Mouse (Mus musculus): ENCODE measurements around the gene Nmrk2.
"Not testable (repeated sequence)": the region's sequence is repeated elsewhere in the genome, so short reads cannot be mapped to it uniquely, and the experiment has no call there.

Gene Nmrk2

GRCm38 (mm10) chr10:81201807-81202758, at the start of gene Nmrk2:
Nmrk2 (minus strand) TSS chr10:81202051.
- no peak for DNase-seq (ENCODE audit: extremely low read depth, low read depth, low spot score)

- no peak for DNase-seq (ENCODE audit: extremely low read depth, low read depth, low spot score)
Measured at GRCm38 (mm10) chr10:81249442-81249841, 47.6 kb upstream of the Nmrk2 start.

- no peak for DNase-seq (ENCODE audit: extremely low read depth, low read depth, low spot score)
Measured at GRCm38 (mm10) chr10:81247804-81248203, 46.0 kb upstream of the Nmrk2 start.

GRCm38 (mm10) chr10:81245166-81245565, 43.3 kb upstream of the Nmrk2 start:
- DNase-seq (ENCODE audit: extremely low read depth, low read depth, low spot score), result no peak

GRCm38 (mm10) chr10:81244595-81244994, 42.7 kb upstream of the Nmrk2 start:
- DNase-seq (ENCODE audit: extremely low read depth, low read depth, low spot score), result no peak

- no peak for DNase-seq (ENCODE audit: extremely low read depth, low read depth, low spot score)
Measured at GRCm38 (mm10) chr10:81244146-81244545, 42.3 kb upstream of the Nmrk2 start.

GRCm38 (mm10) chr10:81242021-81242420, 40.2 kb upstream of the Nmrk2 start:
- DNase-seq (ENCODE audit: extremely low read depth, low read depth, low spot score), result no peak

- no peak for DNase-seq (ENCODE audit: extremely low read depth, low read depth, low spot score)
Measured at GRCm38 (mm10) chr10:81240876-81241275, 39.0 kb upstream of the Nmrk2 start.

GRCm38 (mm10) chr10:81238618-81239017, 36.8 kb upstream of the Nmrk2 start:
- no peak for DNase-seq (ENCODE audit: extremely low read depth, low read depth, low spot score)

GRCm38 (mm10) chr10:81236471-81237268, 34.8 kb upstream of the Nmrk2 start:
- DNase-seq (ENCODE audit: extremely low read depth, low read depth, low spot score), result no peak

GRCm38 (mm10) chr10:81234206-81234605, 32.4 kb upstream of the Nmrk2 start:
- DNase-seq (ENCODE audit: extremely low read depth, low read depth, low spot score), result no peak

GRCm38 (mm10) chr10:81233226-81233585, 31.4 kb upstream of the Nmrk2 start:
- no peak for DNase-seq (ENCODE audit: extremely low read depth, low read depth, low spot score)

- peak; percentile 33 for DNase-seq (ENCODE audit: extremely low read depth, low read depth, low spot score)
Measured at GRCm38 (mm10) chr10:81232580-81233225, 30.9 kb upstream of the Nmrk2 start, which contains the start of gene Zfr2. Zfr2 (plus strand) TSS chr10:81233155.

GRCm38 (mm10) chr10:81231436-81231835, 29.6 kb upstream of the Nmrk2 start:
- DNase-seq (ENCODE audit: extremely low read depth, low read depth, low spot score), result no peak

- no peak for DNase-seq (ENCODE audit: extremely low read depth, low read depth, low spot score)
Measured at GRCm38 (mm10) chr10:81230438-81231332, 28.8 kb upstream of the Nmrk2 start, which contains the start of gene Atcay. Atcay (minus strand) TSS chr10:81230833.

GRCm38 (mm10) chr10:81229735-81230437, 28.0 kb upstream of the Nmrk2 start:
- DNase-seq (ENCODE audit: extremely low read depth, low read depth, low spot score), result no peak

- DNase-seq (ENCODE audit: extremely low read depth, low read depth, low spot score), result not testable (repeated sequence)
Measured at GRCm38 (mm10) chr10:81223731-81224130, 21.9 kb upstream of the Nmrk2 start.

GRCm38 (mm10) chr10:81221402-81222015, 19.7 kb upstream of the Nmrk2 start:
- DNase-seq (ENCODE audit: extremely low read depth, low read depth, low spot score), result no peak

GRCm38 (mm10) chr10:81217964-81218363, 16.1 kb upstream of the Nmrk2 start:
- no peak for DNase-seq (ENCODE audit: extremely low read depth, low read depth, low spot score)

All from fat pad, adult 2 months (tissue).